Mouse (Mus musculus): ENCODE measurements around the gene Ap2b1.
"Not testable (repeated sequence)": the region's sequence is repeated elsewhere in the genome, so short reads cannot be mapped to it uniquely, and the experiment has no call there.

DNA sequence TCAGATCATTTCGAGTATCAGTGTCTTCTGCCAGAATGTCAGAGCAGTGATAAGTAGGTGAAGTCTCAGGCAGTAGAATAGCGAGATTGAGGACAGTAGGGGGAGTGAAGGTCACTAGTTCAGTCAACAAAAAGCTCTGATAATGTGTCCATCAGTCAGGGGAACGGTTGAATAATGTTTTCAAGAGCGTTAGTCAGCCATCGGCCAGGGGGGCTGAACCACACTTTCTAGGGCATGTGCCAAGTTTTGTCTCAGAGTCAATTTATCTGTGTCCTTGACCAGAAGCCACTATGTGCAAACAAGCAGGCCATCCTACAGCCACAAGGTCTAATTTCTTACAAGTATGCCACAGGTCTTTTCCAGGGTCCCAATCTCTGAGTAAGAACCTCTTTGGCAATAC is 41.6 kb upstream of the Ap2b1 start:
- not testable (repeated sequence) for TF ChIP-seq CTCF, EP300 (IDR thresholded peaks at IDR 0.05; ENCODE audit: low read depth)

Measured in heart, postnatal 0 days (tissue).